ENCODE assay signal across 10 mouse cellular contexts in genomic region chr4:98563506-98564195, GRCm38 (mm10).
A peak's percentile ranks its signal among the peaks of the same experiment; 100 is the strongest.
DNase-seq lines count a peak whose midpoint lies in the region; ATAC-seq and TF ChIP-seq lines count a peak whose summit lies in the region.
"Had no signal": no experiment of that assay in that cellular context is flagged by ENCODE, and none has a peak within 500 bp of the region (broad histone marks: within the 10 kb centered on the region; RNA-seq: fewer than 3 reads in every experiment).

No protein-coding gene starts in this region.

- H3K9ac ChIP-seq in lung, embryonic 14.5 days = no peak overlapping the region

- H3K4me2 ChIP-seq in lung, embryonic 14.5 days = 0 out of 2 replicates have a peak overlapping the region, but pooled peaks have one; percentile 10

- peaks cover 17% of the 10 kb centered on the region for H3K4me1 ChIP-seq in lung, embryonic 14.5 days (ENCODE audit: insufficient read depth)
- H3K4me1 ChIP-seq in lung, adult 2 months (ENCODE audit: control insufficient read depth, insufficient read depth, low read length) = peaks cover 5% of the 10 kb centered on the region; the same call in 1 of the 2 replicates
- H3K4me1 ChIP-seq in small intestine, adult 2 months (ENCODE audit: control insufficient read depth, insufficient read depth, insufficient read length, low read length) = no peaks in the 10 kb centered on the region

- peak overlapping the region; percentile 88 for H3K27ac ChIP-seq in lung, embryonic 14.5 days (ENCODE audit: low read depth)
- peak overlapping the region; percentile 7; the same call in 1 of the 2 replicates for H3K27ac ChIP-seq in small intestine, adult 2 months (ENCODE audit: insufficient read depth, low read depth, low read length)
- no peak overlapping the region for H3K27ac ChIP-seq in left cerebral cortex, adult 2 months

- DNase-seq in lung, embryonic 14.5 days = peak; percentile 95
- no peak for DNase-seq in lung, adult 2 months
- peak; percentile 30 to 62 for DNase-seq in heart, adult 9 months (ENCODE audit: low spot score in 2 of 2)
- DNase-seq in kidney, postnatal 14 days = peak; percentile 74
- no peak for DNase-seq in left cerebral cortex, adult 2 months (ENCODE audit: extremely low spot score in 1 of 2, low spot score in 2 of 2)
- DNase-seq in urinary bladder, postnatal 10 days (ENCODE audit: low spot score) = no peak
- DNase-seq: cerebellum, adult 11-12 months; gastrocnemius, postnatal 14 days had no signal

- no peaks in the 10 kb centered on the region for H3K9me3 ChIP-seq in lung, embryonic 14.5 days (ENCODE audit: low read depth, low read length)

- TF ChIP-seq CTCF in lung, embryonic 14.5 days (IDR thresholded peaks at IDR 0.05; ENCODE audit: low read depth) = no peak
- TF ChIP-seq CTCF in lung, adult 2 months (IDR thresholded peaks at IDR 0.05; ENCODE audit: insufficient read depth, low read length) = no peak
- no peak for TF ChIP-seq CTCF in small intestine, adult 2 months (IDR thresholded peaks at IDR 0.05; ENCODE audit: extremely low read depth, insufficient read length, insufficient replicate concordance, low read depth, low read length)
- TF ChIP-seq CTCF in left cerebral cortex, adult 2 months (IDR thresholded peaks at IDR 0.05) = no peak

- no peak for TF ChIP-seq POLR2A in lung, adult 2 months (IDR thresholded peaks at IDR 0.05; ENCODE audit: borderline replicate concordance, extremely low read depth, low read depth, low read length)
- TF ChIP-seq POLR2A in small intestine, adult 2 months (IDR thresholded peaks at IDR 0.05; ENCODE audit: low read depth, low read length) = no peak

- no peak overlapping the region for H3K4me3 ChIP-seq in lung, embryonic 14.5 days (ENCODE audit: low read depth, low read length)
- no peak overlapping the region for H3K4me3 ChIP-seq in lung, adult 2 months (replicated peaks; ENCODE audit: extremely low read depth, low read depth, low read length)
- no peak overlapping the region for H3K4me3 ChIP-seq in small intestine, adult 2 months (ENCODE audit: low read depth, low read length)
- no peak overlapping the region for H3K4me3 ChIP-seq in left cerebral cortex, adult 2 months

- intact Hi-C loops in left cerebral cortex, adult 2 months (cut with DNase I) = no loop called here

- no peaks in the 10 kb centered on the region for H3K27me3 ChIP-seq in lung, embryonic 14.5 days (ENCODE audit: insufficient read depth, low read length)
- no peaks in the 10 kb centered on the region for H3K27me3 ChIP-seq in small intestine, adult 2 months (ENCODE audit: control insufficient read depth, insufficient read depth, low read length)

- 36% methylated on average over 10 of the region's 10 CpGs for WGBS in lung, embryonic 14.5 days
- WGBS in lung, adult 2 months = 46% methylated on average over 10 of the region's 10 CpGs
- WGBS in small intestine, adult 2 months = 67% methylated on average over 10 of the region's 10 CpGs

- no peaks in the 10 kb centered on the region for H3K36me3 ChIP-seq in lung, embryonic 14.5 days (ENCODE audit: insufficient read depth)
- peaks cover 1% of the 10 kb centered on the region; the same call in 1 of the 2 replicates for H3K36me3 ChIP-seq in small intestine, adult 2 months (ENCODE audit: control insufficient read depth, insufficient read depth, low read length)

- ATAC-seq in lung, embryonic 14.5 days (ENCODE audit: insufficient read depth) = peak; percentile 77
- no peak for ATAC-seq in erythroid progenitor cell, adult 5-6 weeks (replicated peaks; ENCODE audit: low FRiP score, poor library complexity, severe bottlenecking)

Comparison
In these comparisons a context has a peak if more than half of its experiments do, and no peak if none do; other contexts are left out.
1. DNase-seq: peak in lung, embryonic 14.5 days (single experiment), heart, adult 9 months (2 of 2) and kidney, postnatal 14 days (single experiment); none in lung, adult 2 months (single experiment), left cerebral cortex, adult 2 months (0 of 2) and urinary bladder, postnatal 10 days (single experiment).